Mouse (Mus musculus) embryonic fibroblast, embryonic 13.5 days (primary cell): Measurements from ENCODE around the gene Prkaca.

Experiments
- CTCF ChIP-seq: IDR thresholded peaks from 2 replicates; pipeline ENCODE4 v1.5.1; 2011; ENCODE audit warnings: mild to moderate bottlenecking, control low read depth, low read length, moderate library complexity, borderline replicate concordance; ENCODE audit not compliant: insufficient read depth
- POLR2A ChIP-seq: IDR thresholded peaks from 2 replicates; pipeline ENCODE4 v1.6.1; 2011; ENCODE audit warnings: low read depth, mild to moderate bottlenecking, control low read depth, low read length, moderate library complexity

- TF ChIP-seq CTCF (no peak), POLR2A (no peak)
These were observed 1.1 kb upstream of the Prkaca start for GRCm38 (mm10) chr8:83971661-83972060.
